Mouse (Mus musculus): Measurements from ENCODE around the gene Apmap. TPM values are rescaled to one million over a fixed set of nuclear protein-coding genes. Genes with fewer than 3 reads are reported as not detected.
"Not testable (repeated sequence)": the region's sequence is repeated elsewhere in the genome, so short reads cannot be mapped to it uniquely, and the experiment has no call there.

Apmap gene
- total RNA-seq, 2 experiments from 2014 or later, result 56.7 to 57.2 TPM

DNA sequence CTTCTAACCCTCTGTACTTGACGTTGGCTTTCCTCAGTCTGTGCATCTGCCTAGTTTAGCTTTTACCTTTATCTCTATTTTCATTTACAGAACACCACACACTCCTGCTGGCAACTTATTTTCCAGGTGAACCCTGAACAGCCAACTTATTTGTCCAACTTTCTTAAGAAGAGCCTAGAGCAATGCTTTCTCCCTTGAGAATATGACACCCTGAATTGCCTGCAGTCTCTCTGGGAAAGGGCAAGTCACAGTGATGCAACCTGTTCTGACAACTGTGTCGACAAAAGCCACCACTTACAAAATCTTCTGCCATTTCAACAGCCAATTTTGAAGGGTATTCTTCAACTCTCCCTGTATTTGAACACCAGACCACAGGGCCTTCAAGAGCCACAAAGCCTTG is 3.6 kb downstream of the Apmap start:
- H3K4me3 ChIP-seq, result no peak overlapping the region
- DNase-seq (ENCODE audit: low spot score in 2 of 2), result no peak

DNA sequence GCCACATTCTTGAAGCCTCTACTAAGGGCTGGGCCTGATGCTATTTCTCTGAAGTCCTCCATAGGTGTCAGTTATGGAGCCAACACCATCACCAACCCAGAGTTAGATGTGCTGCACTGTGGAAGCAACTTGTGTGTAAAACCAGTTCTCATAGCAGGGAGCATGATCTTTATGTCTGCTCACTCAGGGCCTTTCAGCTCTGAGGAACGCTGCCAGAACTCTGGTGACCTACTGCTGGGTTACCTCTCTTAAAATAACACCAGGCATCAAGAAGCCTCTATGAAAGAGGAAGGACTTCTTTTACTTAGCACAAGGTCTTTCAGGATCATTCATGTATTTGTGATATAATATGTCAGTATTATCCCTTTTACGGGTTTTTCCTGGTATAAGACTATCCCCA is 6.2 kb downstream of the Apmap start:
- Histone ChIP-seq H3K4me3 (no peak overlapping the region), H3K27ac (no peak overlapping the region)
- TF ChIP-seq CTCF (conservative IDR thresholded peaks at IDR 0.05), result no peak
- no peak for DNase-seq (ENCODE audit: low spot score in 2 of 2)

More for the DNA sequence above, 3.6 kb downstream of the Apmap start:
- H3K27ac ChIP-seq, result no peak overlapping the region
- no peak for TF ChIP-seq CTCF (conservative IDR thresholded peaks at IDR 0.05)

DNA sequence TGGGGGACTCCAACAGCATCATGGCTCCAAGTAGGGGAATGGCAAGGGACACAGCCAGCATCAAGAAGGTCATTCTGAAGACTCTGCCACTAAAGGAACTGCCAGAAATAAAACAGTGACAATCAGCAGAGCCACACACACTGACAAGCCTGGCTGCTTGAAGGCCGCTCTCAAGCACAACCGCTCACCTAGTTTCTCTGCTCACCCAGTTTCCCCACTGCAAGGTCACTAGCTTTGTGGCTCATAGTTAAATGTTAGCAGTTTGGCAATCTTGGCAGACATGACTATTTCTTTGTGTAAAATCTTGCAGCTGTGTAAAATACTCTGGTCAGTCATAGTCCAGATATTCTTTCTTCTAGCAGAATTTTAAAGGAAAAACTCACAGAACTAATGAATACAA is 8.1 kb downstream of the Apmap start:
- DNase-seq (ENCODE audit: low spot score in 2 of 2), result no peak
- TF ChIP-seq CTCF (conservative IDR thresholded peaks at IDR 0.05), result no peak
- Histone ChIP-seq H3K4me3 (no peak overlapping the region), H3K27ac (no peak overlapping the region)

GRCm38 (mm10) chr2:150595411-150596190 is 12.8 kb downstream of the Apmap start:
- Histone ChIP-seq H3K27ac (no peak overlapping the region), H3K4me3 (no peak overlapping the region)
- TF ChIP-seq CTCF (conservative IDR thresholded peaks at IDR 0.05), result no peak
- no peak for DNase-seq (ENCODE audit: low spot score in 2 of 2)

GRCm38 (mm10) chr2:150589076-150589475 is 19.3 kb downstream of the Apmap start:
- Histone ChIP-seq H3K4me3 (no peak overlapping the region), H3K27ac (no peak overlapping the region)
- no peak for TF ChIP-seq CTCF (conservative IDR thresholded peaks at IDR 0.05)
- DNase-seq (ENCODE audit: low spot score in 2 of 2), result no peak

DNA sequence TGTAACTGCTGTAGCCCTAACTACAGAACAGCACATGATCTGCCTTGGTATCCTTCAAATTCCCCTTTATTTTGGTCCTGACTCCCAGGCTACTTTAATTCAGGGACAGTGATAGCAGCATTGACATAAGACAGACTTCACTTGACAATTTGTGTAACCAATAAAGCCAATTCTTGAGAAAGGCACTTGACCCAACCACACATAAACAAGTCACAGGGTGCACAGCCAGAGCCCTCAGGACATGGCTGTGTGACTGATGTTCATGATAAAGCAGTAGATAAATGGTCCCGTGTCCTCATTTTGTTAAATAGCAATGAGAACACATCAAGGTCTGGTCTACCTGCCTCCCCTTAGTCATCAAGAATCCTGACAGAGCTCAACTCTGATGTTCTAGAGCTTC is 28.7 kb downstream of the Apmap start:
- Histone ChIP-seq H3K4me3 (no peak overlapping the region), H3K27ac (no peak overlapping the region)
- no peak for TF ChIP-seq CTCF (conservative IDR thresholded peaks at IDR 0.05)
- no peak for DNase-seq (ENCODE audit: low spot score in 2 of 2)

GRCm38 (mm10) chr2:150578603-150579002 is 29.8 kb downstream of the Apmap start:
- TF ChIP-seq CTCF (conservative IDR thresholded peaks at IDR 0.05), result no peak
- no peak overlapping the region for H3K27ac ChIP-seq
- no peak overlapping the region for H3K4me3 ChIP-seq
- no peak for DNase-seq (ENCODE audit: low spot score in 2 of 2)

DNA sequence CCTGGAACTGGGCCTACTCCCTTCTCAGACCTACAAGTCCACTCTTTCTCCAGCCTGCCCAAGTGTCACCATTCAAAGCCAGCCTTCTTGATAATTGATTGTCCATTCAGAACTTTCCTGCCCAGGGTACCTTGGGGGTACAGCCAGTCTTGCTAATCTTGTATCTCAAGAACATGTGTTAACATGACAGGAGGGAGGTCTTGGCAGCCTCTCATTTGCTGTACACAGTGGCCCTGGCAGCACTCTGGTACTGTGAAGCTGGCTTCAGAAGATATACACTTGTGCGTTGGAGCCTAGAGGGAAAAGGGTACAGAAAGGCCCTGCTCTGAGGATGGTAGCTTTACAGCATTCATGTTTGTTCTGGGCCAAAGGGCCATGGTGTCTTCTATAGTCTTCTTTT is 32.1 kb downstream of the Apmap start:
- no peak for DNase-seq (ENCODE audit: low spot score in 2 of 2)
- no peak overlapping the region for H3K27ac ChIP-seq
- no peak for TF ChIP-seq CTCF (conservative IDR thresholded peaks at IDR 0.05)
- no peak overlapping the region for H3K4me3 ChIP-seq

- TF ChIP-seq CTCF (conservative IDR thresholded peaks at IDR 0.05), result no peak
- no peak overlapping the region for H3K27ac ChIP-seq
- H3K4me3 ChIP-seq, result no peak overlapping the region
- DNase-seq (ENCODE audit: low spot score in 2 of 2), result no peak
Observed at GRCm38 (mm10) chr2:150572463-150572862, 35.9 kb downstream of the Apmap start.

- DNase-seq (ENCODE audit: low spot score in 2 of 2), result no peak
- Histone ChIP-seq H3K27ac (no peak overlapping the region), H3K4me3 (no peak overlapping the region)
- no peak for TF ChIP-seq CTCF (conservative IDR thresholded peaks at IDR 0.05)
Observed at GRCm38 (mm10) chr2:150570761-150571160, 37.6 kb downstream of the Apmap start.

- Histone ChIP-seq H3K4me3 (no peak within 1 kb of the TSS), H3K27ac (no peak within 1 kb of the TSS)
- no peak for DNase-seq (ENCODE audit: low spot score in 2 of 2)
- no peak for TF ChIP-seq CTCF (conservative IDR thresholded peaks at IDR 0.05)
Observed at GRCm38 (mm10) chr2:150569847-150570590, 38.3 kb downstream of the Apmap start, which contains the start of gene Cst7. TSS of gene Cst7 (plus strand) at chr2:150570415.

DNA sequence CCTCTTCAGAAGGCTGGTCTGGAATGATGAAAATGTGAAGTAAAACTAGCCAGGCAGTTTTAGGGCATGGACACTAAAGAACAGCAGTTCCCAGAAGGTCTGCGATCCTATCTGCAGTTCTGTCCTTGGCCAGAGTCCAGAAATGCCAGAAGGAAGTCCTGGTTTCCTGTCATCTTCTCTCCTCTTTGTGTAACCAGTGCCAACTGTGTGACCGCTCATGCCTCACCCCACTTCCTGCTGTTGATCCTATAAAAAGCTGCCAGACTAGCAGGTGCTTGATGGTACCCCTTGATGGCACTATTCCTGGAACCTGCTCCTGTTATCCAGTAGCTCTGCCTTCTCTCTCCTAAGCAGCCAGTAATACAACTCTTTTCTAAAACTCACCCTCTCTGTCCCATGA is 41.3 kb downstream of the Apmap start:
- Histone ChIP-seq H3K27ac (no peak overlapping the region), H3K4me3 (no peak overlapping the region)
- TF ChIP-seq CTCF (conservative IDR thresholded peaks at IDR 0.05), result no peak
- DNase-seq (ENCODE audit: low spot score in 2 of 2), result no peak

DNA sequence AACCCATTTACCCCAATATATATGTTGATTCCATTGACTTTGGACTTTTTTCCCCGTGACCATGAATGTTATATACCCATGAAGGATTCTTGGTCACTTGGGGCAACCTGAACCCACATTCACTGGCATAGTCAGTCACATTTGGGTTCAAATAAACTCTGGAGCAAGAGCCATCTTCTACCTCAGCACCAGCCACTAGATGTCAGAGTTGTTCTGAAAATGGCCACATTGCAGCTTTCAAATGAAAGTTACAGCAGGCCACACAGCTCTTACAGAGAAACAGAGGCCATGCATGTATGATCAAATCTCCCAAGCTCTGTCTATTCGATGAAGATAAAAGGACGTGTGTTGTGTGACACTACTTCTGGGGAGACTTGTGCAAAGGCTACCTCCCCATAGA is 49.8 kb downstream of the Apmap start:
- Histone ChIP-seq H3K27ac (no peak overlapping the region), H3K4me3 (no peak overlapping the region)
- peak; percentile 28 to 34 for DNase-seq (ENCODE audit: low spot score in 2 of 2)
- TF ChIP-seq CTCF (conservative IDR thresholded peaks at IDR 0.05), result peak; percentile 78

- not testable (repeated sequence) for H3K27ac ChIP-seq; DNase-seq (ENCODE audit: low spot score in 2 of 2); H3K4me3 ChIP-seq
Observed at GRCm38 (mm10) chr2:150549576-150549975, 58.8 kb downstream of the Apmap start.

Other genes with a start within 250 kb of the Apmap start
- gene 3300002I08Rik, start 245.8 kb downstream of the Apmap start, total RNA-seq (2021), result 1 to 10 TPM; 8.9 to 9.5 TPM
- gene Zfp442, start 157.1 kb downstream of the Apmap start, total RNA-seq (2021), result 1 to 10 TPM; 8.1 to 9.4 TPM
- under 1 TPM in 1 of 2 experiments, not detected in 1; 0.26 TPM for gene Zfp345, start 123.5 kb downstream of the Apmap start, total RNA-seq (2021)
- under 1 TPM in 1 of 2 experiments, not detected in 1; 0.38 TPM for gene Cst7, start 38.2 kb downstream of the Apmap start, total RNA-seq (2021)
- 10 to 100 TPM; 26.4 to 26.8 TPM for gene Acss1, start 59.9 kb upstream of the Apmap start, total RNA-seq (2021)
- under 1 TPM in 1 of 2 experiments, not detected in 1; 0.12 TPM for gene Vsx1, start 80.8 kb upstream of the Apmap start, total RNA-seq (2021)
- gene Entpd6, start 140.5 kb upstream of the Apmap start, total RNA-seq (2021), result 10 to 100 TPM; 65.5 to 68.9 TPM
- 100 to 1,000 TPM; 203 to 212 TPM for gene Pygb, start 178.2 kb upstream of the Apmap start, total RNA-seq (2021)